Mouse (Mus musculus) embryonic fibroblast, embryonic 13.5 days (primary cell): ENCODE measurements around the gene Etl4.

Source experiments
- CTCF ChIP-seq: IDR thresholded peaks from 2 replicates; pipeline ENCODE4 v1.5.1; 2011; ENCODE audit warnings: mild to moderate bottlenecking, control low read depth, low read length, moderate library complexity, borderline replicate concordance; ENCODE audit not compliant: insufficient read depth
- POLR2A ChIP-seq: IDR thresholded peaks from 2 replicates; pipeline ENCODE4 v1.6.1; 2011; ENCODE audit warnings: low read depth, mild to moderate bottlenecking, control low read depth, low read length, moderate library complexity

DNA sequence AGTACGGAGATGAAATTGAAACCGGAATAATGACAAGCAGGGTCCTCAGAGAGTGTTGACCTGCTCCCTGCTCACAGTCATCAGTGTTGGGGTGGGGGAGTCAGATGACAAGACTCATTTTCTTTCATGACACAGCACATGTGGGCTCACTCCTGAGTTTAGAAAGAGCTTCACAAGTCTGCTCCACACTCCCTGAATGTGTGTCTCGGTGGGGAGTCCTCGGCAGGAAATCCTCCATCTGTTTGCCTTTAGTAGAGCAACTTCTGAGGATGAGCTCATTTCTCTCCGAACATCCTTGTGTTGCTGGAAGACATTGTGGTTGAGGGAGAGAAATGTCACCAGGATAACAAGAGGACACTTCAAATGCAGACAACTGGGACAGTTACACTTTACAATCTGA is 497.5 kb downstream of the Etl4 start:
- TF ChIP-seq POLR2A: no peak
- TF ChIP-seq CTCF: no peak
